Mouse (Mus musculus) bone marrow, adult 2 months (tissue): Measurements from ENCODE around the gene Krt42. TPM values are rescaled to one million over a fixed set of nuclear protein-coding genes. Genes with fewer than 3 reads are reported as not detected.
"Not testable (repeated sequence)": the region's sequence is repeated elsewhere in the genome, so short reads cannot be mapped to it uniquely, and the experiment has no call there.

Experiments
- H3K27ac ChIP-seq: fragments of 200-500 bp; 2 replicates; pipeline ENCODE4 v1.5.1; 2012; ENCODE audit warnings: low read depth, mild to moderate bottlenecking, control low read depth, inconsistent platforms, low read length; ENCODE audit not compliant: control insufficient read depth, poor library complexity, insufficient read depth
- H3K4me1 ChIP-seq: fragments of 200-500 bp; 2 replicates; pipeline ENCODE4 v1.6.1; 2011; ENCODE audit warnings: low read length; ENCODE audit not compliant: control insufficient read depth, insufficient read depth
- H3K4me3 ChIP-seq: fragments of 200-500 bp; replicated peaks from 2 replicates; pipeline ENCODE3; 2011; ENCODE audit warnings: mild to moderate bottlenecking, low read depth, low read length, control low read depth; ENCODE audit not compliant: control insufficient read depth
- CTCF ChIP-seq: fragments of 200-500 bp; IDR thresholded peaks from 2 replicates; pipeline ENCODE4 v1.5.1; 2011; ENCODE audit warnings: low read length, control low read depth; ENCODE audit not compliant: control insufficient read depth, insufficient read depth
- POLR2A ChIP-seq: fragments of 200-500 bp; IDR thresholded peaks from 2 replicates; pipeline ENCODE4 v1.6.1; 2011; ENCODE audit warnings: low read depth, mild to moderate bottlenecking, control low read depth, low read length, borderline replicate concordance; ENCODE audit not compliant: control insufficient read depth
- WGBS: fragments of 180-500 bp; shearing (Covaris S2); methylation state at CpG from one replicate; pipeline ENCODE4 v1.1.7; 2018; 5-methylcytosine and 5-hydroxymethylcytosine counted together
- polyA plus RNA-seq: library from polyadenylated mRNA; stranded (reverse); fragments of >200 nt; gene quantifications from 2 replicates; pipeline ENCODE4 v1.2.4, GENCODE M21; 2011; ENCODE audit warnings: low replicate concordance; ENCODE audit not compliant: missing spikeins, insufficient read depth, insufficient read length

The Krt42 gene
- 2.1 TPM in 1 of 2 replicates, not detected in the other for polyA plus RNA-seq

GRCm38 (mm10) chr11:100269821-100270332 is at the start of gene Krt42:
TSS of gene Krt42 (minus strand) at chr11:100269871.
- Histone ChIP-seq H3K27ac (no peak within 1 kb of the TSS), H3K4me1 (no peaks in the 10 kb centered on the region), H3K4me3 (no peak within 1 kb of the TSS)
- 72% methylated on average over 7 of the region's 7 CpGs for WGBS
- TF ChIP-seq POLR2A (no peak), CTCF (no peak)

GRCm38 (mm10) chr11:100318529-100319451 is 49.1 kb upstream of the Krt42 start:
- H3K4me1 ChIP-seq: no peaks in the 10 kb centered on the region; the same call in 1 of the 2 replicates
- no peak for TF ChIP-seq POLR2A
- TF ChIP-seq CTCF: no peak
- 67% methylated on average over 10 of the region's 10 CpGs for WGBS
- H3K27ac ChIP-seq: peak overlapping the region; percentile 74
- no peak overlapping the region for H3K4me3 ChIP-seq

GRCm38 (mm10) chr11:100317826-100318380 is 48.2 kb upstream of the Krt42 start:
- H3K4me3 ChIP-seq: no peak overlapping the region
- H3K27ac ChIP-seq: peak overlapping the region; percentile 57; the same call in 1 of the 2 replicates
- H3K4me1 ChIP-seq: no peaks in the 10 kb centered on the region; the same call in 1 of the 2 replicates
- TF ChIP-seq POLR2A: no peak
- TF ChIP-seq CTCF: no peak
- WGBS: 66% methylated on average over 6 of the region's 6 CpGs

DNA sequence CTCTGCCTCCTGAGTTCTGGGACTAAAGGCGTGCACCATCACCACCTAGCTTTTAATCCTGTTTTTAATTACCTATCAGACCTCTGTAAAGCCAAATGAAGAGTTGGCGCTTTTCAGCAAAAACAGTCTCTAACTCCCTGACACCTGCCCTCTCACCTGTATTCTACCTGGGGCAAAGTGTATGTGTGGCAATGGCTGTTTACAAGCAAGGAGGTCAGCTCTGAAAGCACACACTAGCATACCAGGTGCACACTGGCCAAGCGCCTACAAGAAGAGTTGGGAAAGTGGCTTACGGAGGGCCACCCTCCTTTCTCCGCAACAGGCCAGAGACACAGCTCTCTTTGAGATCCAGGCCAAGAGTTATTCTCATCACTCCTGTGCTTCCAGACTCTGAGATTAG is 45.8 kb upstream of the Krt42 start:
- 91% methylated on average over 5 of the region's 5 CpGs for WGBS
- no peak overlapping the region for H3K4me3 ChIP-seq
- TF ChIP-seq CTCF (no peak), POLR2A (no peak)
- no peaks in the 10 kb centered on the region for H3K4me1 ChIP-seq
- H3K27ac ChIP-seq: no peak overlapping the region

DNA sequence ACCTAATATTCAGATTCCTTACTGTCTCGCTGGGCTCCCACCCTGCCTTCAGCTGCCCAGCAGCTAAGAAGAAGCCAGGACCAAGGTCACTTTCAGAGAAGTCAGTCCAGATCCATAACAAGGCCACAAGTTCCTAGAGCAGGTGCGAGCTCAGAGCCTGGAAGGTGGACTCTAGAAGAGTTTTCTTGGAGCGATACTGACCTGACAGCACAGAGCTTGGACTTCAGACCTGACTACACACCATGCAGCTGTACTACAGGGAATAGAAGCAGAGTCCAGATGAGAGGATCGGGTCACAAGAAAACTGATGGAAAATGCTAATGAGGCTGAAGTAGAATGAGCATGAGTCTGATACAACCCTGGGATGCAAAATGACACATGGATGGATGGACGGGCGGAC is 43.8 kb upstream of the Krt42 start:
- TF ChIP-seq CTCF (no peak), POLR2A (no peak)
- H3K27ac ChIP-seq: no peak overlapping the region
- no peak overlapping the region for H3K4me3 ChIP-seq
- no peaks in the 10 kb centered on the region for H3K4me1 ChIP-seq
- 92% methylated on average over 6 of the region's 6 CpGs for WGBS

GRCm38 (mm10) chr11:100312096-100312679 is 42.5 kb upstream of the Krt42 start:
- no peaks in the 10 kb centered on the region for H3K4me1 ChIP-seq
- no peak overlapping the region for H3K4me3 ChIP-seq
- no peak for TF ChIP-seq POLR2A
- TF ChIP-seq CTCF: no peak
- 51% methylated on average over 5 of the region's 5 CpGs for WGBS
- H3K27ac ChIP-seq: no peak overlapping the region

DNA sequence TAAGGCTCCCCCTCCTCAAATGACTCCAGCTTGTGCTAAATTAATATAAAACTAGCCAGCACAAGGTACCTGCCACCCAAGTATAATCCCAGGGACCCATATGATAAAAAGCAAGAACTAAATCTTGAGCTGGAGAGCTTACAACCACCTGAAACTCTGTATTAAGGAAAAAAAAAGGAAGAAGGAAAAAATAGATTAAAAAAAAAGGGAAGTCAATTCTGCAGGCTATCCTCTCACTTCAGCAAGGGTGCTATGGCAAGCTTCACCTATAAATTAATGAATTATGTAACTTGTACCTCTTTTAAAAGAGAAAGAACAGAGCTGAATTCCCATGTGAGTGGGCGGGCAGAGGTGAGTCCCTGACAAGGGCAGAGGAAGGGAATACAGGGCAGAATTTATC is 42.0 kb upstream of the Krt42 start:
- no peak overlapping the region for H3K4me3 ChIP-seq
- TF ChIP-seq CTCF (no peak), POLR2A (no peak)
- H3K27ac ChIP-seq: no peak overlapping the region
- WGBS: 0% methylated on average over 1 of the region's 1 CpGs
- H3K4me1 ChIP-seq: no peaks in the 10 kb centered on the region

- H3K4me3 ChIP-seq, H3K4me1 ChIP-seq, H3K27ac ChIP-seq: not testable (repeated sequence)
- 62% methylated on average over 6 of the region's 6 CpGs for WGBS
Measured at GRCm38 (mm10) chr11:100308672-100309071, 39.0 kb upstream of the Krt42 start.
